Mouse (Mus musculus): Measurements from ENCODE around the gene Spata20.

Spata20 gene

GRCm38 (mm10) chr11:94449239-94449638 is 36.7 kb downstream of the Spata20 start:
- DNase-seq = no peak

GRCm38 (mm10) chr11:94447017-94447416 is 39.0 kb downstream of the Spata20 start:
- no peak for DNase-seq

GRCm38 (mm10) chr11:94445300-94445699 is 40.7 kb downstream of the Spata20 start:
- DNase-seq = no peak

GRCm38 (mm10) chr11:94444829-94445228 is 41.1 kb downstream of the Spata20 start:
- no peak for DNase-seq

GRCm38 (mm10) chr11:94441752-94442151 is 44.2 kb downstream of the Spata20 start:
- DNase-seq = no peak

GRCm38 (mm10) chr11:94441122-94441521 is 44.9 kb downstream of the Spata20 start:
- DNase-seq = no peak

GRCm38 (mm10) chr11:94440421-94440820 is 45.6 kb downstream of the Spata20 start:
- DNase-seq = no peak

GRCm38 (mm10) chr11:94429011-94429651 is 56.8 kb downstream of the Spata20 start:
- no peak for DNase-seq
